Mouse (Mus musculus): ENCODE results near the gene Sept10.
"Not testable (repeated sequence)": the region's sequence is repeated elsewhere in the genome, so short reads cannot be mapped to it uniquely, and the experiment has no call there.

Gene Sept10

DNA sequence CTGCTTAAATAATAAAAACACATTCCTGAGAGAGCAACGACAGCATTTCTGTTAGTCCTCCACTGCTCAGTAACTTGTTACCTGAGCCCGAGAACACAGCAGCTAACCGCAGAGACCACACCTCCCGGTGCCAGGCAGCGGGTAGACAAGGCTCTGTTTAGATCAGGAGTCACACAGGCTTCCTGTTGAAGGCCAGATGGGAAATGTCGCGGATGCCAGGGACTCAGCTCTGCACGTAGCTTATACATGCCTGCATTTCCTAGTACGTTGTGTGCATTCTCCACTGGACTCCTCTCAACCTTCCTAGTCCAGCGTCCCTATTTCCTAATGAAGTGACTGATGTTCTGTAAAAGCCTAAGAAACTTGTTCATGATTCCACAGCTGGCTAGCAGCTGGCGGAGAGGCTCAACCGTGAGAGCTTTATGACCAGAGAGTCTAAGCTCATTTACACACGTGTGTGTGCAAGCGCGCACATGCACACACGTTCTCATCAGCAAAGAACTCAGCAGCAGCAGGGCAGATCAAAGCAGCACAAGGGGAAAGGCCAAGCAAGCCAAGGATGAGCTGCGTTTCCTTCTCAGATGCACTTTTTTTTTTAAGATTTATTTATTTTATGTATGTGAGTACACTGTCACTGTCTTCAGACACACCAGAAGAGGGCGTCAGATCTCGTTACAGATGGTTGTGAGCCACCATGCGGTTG, 89.6 kb downstream of the Sept10 start:
- DNase-seq (ENCODE audit: low read depth, low spot score) = no peak

DNA sequence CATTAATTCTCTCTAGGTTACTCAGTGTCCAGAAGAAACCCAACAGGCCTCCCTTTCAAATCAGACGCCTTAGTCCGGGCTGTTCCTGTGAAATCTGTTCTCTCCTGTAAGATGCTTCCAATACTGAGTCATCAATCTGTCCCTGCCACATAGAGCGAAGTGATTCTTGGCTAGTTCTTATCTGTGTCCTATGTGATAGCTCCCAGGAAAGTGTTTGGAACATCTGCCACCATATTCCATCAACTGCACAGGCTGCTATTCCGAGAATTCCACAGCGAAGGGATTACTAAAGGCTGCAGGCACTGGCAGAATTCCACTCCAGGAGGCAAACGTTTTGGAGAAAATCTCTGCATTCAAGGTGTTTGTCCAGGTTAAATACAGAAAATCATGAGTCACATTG, 94.0 kb downstream of the Sept10 start:
- no peak for DNase-seq (ENCODE audit: low read depth, low spot score)

- DNase-seq (ENCODE audit: low read depth, low spot score) = no peak
Observed at GRCm38 (mm10) chr10:59125497-59125896, 96.2 kb downstream of the Sept10 start.

DNA sequence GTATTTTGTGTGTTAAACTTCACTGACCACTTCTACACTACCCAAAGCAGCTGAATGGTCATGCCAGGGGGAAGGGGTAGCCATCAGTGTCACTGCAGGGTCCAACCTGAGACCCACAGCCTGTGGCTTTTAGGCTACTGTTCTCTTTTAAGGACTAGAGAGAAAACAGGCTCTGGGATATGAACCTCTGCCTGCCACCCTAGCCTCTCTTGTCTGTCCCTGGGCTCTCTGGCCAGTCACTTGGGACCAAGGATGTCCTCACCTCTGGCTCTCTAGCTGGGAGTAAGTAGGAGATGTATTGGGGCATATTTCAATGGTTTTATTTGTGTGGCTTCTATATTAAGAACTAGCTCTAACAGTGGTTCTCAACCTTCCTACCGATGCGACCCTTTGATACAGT, 101.8 kb downstream of the Sept10 start:
- DNase-seq (ENCODE audit: low read depth, low spot score) = no peak

GRCm38 (mm10) chr10:59119001-59119400, 102.6 kb downstream of the Sept10 start:
- DNase-seq (ENCODE audit: low read depth, low spot score) = no peak

- DNase-seq (ENCODE audit: low read depth, low spot score) = no peak
Observed at GRCm38 (mm10) chr10:59117555-59117954, 104.1 kb downstream of the Sept10 start.

GRCm38 (mm10) chr10:59116331-59116730, 105.3 kb downstream of the Sept10 start:
- DNase-seq (ENCODE audit: low read depth, low spot score) = no peak

DNA sequence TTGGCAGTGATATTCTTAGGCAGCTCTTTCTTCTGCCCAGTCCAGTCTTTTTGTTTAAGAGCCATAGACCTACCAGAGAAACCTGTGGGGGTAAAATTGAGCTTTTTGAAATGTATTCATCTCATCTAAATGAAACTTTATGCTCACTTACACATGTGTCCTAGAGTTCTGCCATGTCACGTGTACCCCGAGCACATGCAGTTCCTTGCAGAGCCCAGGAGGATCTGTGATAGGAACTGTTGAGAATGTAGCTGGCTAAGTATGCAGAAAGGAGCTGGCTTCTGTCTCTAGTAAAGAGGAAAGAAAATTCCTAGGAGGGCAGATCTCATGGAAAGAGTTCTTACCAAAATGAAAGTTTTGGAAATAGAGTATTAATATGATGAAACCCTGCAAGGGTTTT, 106.0 kb downstream of the Sept10 start:
- DNase-seq (ENCODE audit: low read depth, low spot score) = no peak

DNA sequence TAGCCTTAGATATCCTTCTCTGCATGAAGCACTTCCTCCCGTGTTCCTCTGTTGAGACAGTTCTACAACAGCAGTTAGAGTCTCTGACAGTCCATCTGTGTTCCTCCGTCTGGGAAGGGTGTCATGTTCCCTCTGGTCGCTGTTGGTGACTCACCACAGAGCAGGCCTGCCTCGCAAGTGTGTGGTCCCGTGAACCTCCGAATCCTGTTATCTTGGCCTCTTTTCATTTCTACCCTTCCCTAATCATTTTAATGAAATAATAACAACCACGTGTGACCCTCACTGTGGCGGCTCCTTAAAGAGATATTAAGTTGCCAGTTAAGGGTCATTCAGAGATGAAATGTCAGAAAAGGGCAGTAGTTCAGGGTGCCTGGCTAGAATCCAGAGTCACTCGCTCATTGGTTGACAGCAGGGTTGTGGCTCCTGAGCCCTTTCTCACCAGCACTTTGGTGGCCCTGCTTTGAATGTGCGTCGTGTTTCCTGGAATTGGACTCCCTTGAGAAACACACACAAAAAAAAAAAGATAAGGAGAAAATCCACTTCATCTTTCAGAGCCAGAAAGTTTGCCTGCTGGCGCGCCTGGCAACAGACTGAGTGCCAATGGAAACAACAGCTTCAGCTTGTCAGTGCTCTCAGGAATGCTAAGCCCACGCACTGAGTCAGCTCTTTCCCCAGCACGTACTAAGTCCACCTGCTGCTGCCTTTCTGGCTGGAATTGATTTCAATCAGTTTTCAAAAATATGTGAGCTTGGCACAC, 106.9 kb downstream of the Sept10 start:
- no peak for DNase-seq (ENCODE audit: low read depth, low spot score)

- DNase-seq (ENCODE audit: low read depth, low spot score) = no peak
Observed at GRCm38 (mm10) chr10:59113386-59113785, 108.3 kb downstream of the Sept10 start.

- DNase-seq (ENCODE audit: low read depth, low spot score) = no peak
Observed at GRCm38 (mm10) chr10:59112755-59113154, 108.9 kb downstream of the Sept10 start.

- no peak for DNase-seq (ENCODE audit: low read depth, low spot score)
Observed at GRCm38 (mm10) chr10:59110386-59110785, 111.3 kb downstream of the Sept10 start.

- peak; percentile 20 for DNase-seq (ENCODE audit: low read depth, low spot score)
Observed at GRCm38 (mm10) chr10:59109015-59109414, 112.6 kb downstream of the Sept10 start.

GRCm38 (mm10) chr10:59106644-59107043, 115.0 kb downstream of the Sept10 start:
- no peak for DNase-seq (ENCODE audit: low read depth, low spot score)

DNA sequence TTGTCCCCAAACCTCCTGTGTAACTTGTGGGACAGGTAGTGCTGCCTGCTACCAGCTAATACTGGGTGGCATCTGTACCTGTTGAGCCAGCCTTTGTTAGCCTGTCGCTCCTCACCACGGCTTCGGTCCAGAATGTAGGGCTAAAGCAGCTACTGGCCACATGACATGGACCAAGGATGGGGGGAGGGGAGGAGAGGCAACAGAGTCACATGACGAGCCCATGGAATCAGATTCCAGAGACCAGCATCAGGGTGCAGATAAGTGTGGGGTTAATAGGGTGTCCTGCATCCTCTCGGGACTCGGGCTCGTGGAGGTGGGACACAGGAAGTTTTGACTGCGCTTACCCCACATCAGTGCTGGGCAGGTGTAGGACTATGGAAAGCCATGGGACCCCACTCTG, 115.8 kb downstream of the Sept10 start:
- no peak for DNase-seq (ENCODE audit: low read depth, low spot score)

DNA sequence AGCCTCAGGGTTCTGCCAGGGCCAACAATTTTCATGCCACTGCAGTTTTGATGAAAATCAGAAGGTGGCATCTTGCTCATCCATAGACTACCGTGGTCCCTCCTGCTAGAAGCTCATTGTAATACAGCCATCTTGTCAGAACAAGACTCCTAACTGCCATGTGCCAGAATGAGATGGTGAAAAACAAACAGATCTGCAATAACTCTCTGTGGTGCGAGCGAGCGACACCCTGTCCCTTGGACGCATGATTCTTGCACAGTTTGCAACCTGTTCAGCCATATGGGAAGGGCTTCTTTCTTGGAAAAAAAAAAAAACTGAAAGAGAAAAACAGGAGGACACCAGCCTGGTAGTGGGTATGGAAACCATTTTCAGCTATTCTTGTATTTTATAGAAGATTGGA, 117.0 kb downstream of the Sept10 start:
- no peak for DNase-seq (ENCODE audit: low read depth, low spot score)

- not testable (repeated sequence) for DNase-seq (ENCODE audit: low read depth, low spot score)
Observed at GRCm38 (mm10) chr10:59103076-59103475, 118.6 kb downstream of the Sept10 start.

DNA sequence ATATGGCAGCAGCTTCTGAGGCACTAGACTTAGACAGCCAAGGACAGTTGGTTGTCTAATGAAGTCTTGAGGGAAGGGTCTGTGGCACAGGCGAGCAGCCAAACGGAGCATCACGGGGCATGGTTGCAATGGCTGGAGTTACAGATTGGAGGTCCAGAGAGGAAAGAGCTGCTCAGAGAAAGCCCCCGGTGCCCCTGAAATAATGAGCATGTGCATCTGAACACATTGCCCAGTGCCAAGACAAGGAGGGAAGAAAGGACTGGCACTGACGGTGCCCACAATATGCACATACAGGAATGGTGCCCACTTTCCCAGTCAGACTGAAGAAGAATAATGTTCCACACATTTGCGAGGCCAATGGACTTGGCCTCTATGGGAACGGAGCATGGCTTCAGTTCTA, 129.7 kb downstream of the Sept10 start:
- DNase-seq (ENCODE audit: low read depth, low spot score) = no peak

Data from retina, adult 2 months (tissue).